Mouse (Mus musculus): ENCODE measurements around the gene Glod4. TPM values are rescaled to one million over a fixed set of nuclear protein-coding genes. Genes with fewer than 3 reads are reported as not detected.

Gene Glod4
- polyA plus RNA-seq, 2 experiments, result 17.9 to 60.7 TPM

DNA sequence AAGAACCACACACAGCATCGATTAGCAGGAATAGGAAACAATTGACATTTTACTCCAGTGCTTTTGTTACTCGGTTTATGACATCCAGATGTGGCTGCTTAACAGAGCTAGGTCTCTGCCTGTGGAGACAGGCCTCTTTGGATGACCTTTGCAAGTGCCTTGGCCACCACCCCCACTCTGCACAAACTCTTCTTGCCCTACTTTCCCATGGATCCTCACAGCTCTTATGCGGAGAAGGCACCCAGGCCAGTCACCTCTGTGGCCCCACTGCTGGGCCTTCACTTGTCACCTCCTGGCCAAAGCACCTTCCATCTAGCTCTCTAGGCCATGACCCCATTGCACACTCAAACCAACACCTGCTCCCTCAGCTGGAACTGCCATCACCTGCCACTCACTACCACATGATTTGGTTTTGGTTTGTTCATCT lies 159.6 kb downstream of the Glod4 start:
- Histone ChIP-seq H3K4me3 (ENCODE audit: insufficient read depth in 1 of 2, low read depth in 2 of 2, low read length in 2 of 2) (no peak overlapping the region), H3K27me3 (ENCODE audit: control insufficient read depth, insufficient read depth, low read length) (no peaks in the 10 kb centered on the region), H3K4me1 (replicated peaks; ENCODE audit: control insufficient read depth in 2 of 2, insufficient read depth in 2 of 2, low read length in 1 of 2) (no peaks in the 10 kb centered on the region), H3K9me3 (ENCODE audit: control insufficient read depth, low read length) (no peaks in the 10 kb centered on the region), H3K4me2 (ENCODE audit: low read depth) (no peak overlapping the region), H3K36me3 (replicated peaks; ENCODE audit: control insufficient read depth, insufficient read depth, low read depth) (no peaks in the 10 kb centered on the region), H3K27ac (no peak overlapping the region), H3K9ac (replicated peaks) (no peak overlapping the region)
- no peak for DNase-seq (ENCODE audit: low read depth in 3 of 3, low spot score in 3 of 3)
- TF ChIP-seq CTCF (IDR thresholded peaks at IDR 0.05; ENCODE audit: low read depth), result no peak
- no peak for TF ChIP-seq EP300 (IDR thresholded peaks at IDR 0.05; ENCODE audit: low read depth)
- 73% methylated on average over 3 of the region's 3 CpGs for WGBS (ENCODE audit: insufficient replicate concordance)
- ATAC-seq (ENCODE audit: insufficient read depth), result no peak

DNA sequence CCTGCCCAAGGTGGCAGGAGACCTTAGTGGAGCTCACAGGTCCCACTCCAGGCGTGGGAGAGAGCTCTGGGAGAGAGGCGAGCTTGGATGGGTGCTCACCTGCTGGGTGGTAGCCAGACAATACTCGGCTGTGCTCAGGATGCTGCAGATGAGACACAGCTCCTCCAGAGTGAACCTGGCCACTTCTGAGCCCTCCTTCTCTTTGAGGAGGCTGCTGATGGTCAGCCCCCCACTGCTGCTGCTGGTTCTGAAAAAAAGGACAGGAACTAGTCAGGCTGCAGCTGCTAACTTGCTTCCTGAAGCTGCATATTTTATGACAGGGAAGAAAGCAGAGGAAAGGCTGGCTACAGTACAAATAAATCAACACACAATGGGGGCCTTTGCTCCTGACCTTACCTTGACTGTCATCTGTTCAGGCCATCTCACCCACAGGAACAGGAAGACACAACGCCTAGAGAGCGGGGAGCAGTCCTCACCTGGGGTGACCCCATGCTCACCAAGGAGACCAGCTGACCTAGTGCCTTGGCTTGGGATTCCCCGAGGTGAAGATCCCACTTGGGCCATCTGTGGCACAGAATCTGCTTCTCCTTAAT lies 162.4 kb downstream of the Glod4 start:
- Histone ChIP-seq H3K36me3 (replicated peaks; ENCODE audit: control insufficient read depth, insufficient read depth, low read depth) (no peaks in the 10 kb centered on the region), H3K27ac (no peak overlapping the region), H3K4me1 (replicated peaks; ENCODE audit: control insufficient read depth in 2 of 2, insufficient read depth in 2 of 2, low read length in 1 of 2) (no peaks in the 10 kb centered on the region), H3K9me3 (ENCODE audit: control insufficient read depth, low read length) (no peaks in the 10 kb centered on the region), H3K27me3 (ENCODE audit: control insufficient read depth, insufficient read depth, low read length) (no peaks in the 10 kb centered on the region), H3K9ac (replicated peaks) (no peak overlapping the region), H3K4me3 (ENCODE audit: insufficient read depth in 1 of 2, low read depth in 2 of 2, low read length in 2 of 2) (no peak overlapping the region), H3K4me2 (ENCODE audit: low read depth) (no peak overlapping the region)
- ATAC-seq (ENCODE audit: insufficient read depth), result no peak
- WGBS (ENCODE audit: insufficient replicate concordance), result 64% methylated on average over 6 of the region's 6 CpGs
- DNase-seq (ENCODE audit: low read depth in 3 of 3, low spot score in 3 of 3), result no peak
- TF ChIP-seq CTCF (IDR thresholded peaks at IDR 0.05; ENCODE audit: low read depth) (no peak), EP300 (IDR thresholded peaks at IDR 0.05; ENCODE audit: low read depth) (no peak)

GRCm38 (mm10) chr11:76080293-76080692 lies 163.2 kb downstream of the Glod4 start:
- H3K9ac ChIP-seq (replicated peaks), result no peak overlapping the region
- DNase-seq (ENCODE audit: low read depth in 3 of 3, low spot score in 3 of 3) (no peak), ATAC-seq (ENCODE audit: insufficient read depth) (no peak)
- 46% methylated on average over 2 of the region's 2 CpGs for WGBS (ENCODE audit: insufficient replicate concordance)
- no peak overlapping the region for H3K4me3 ChIP-seq (ENCODE audit: insufficient read depth in 1 of 2, low read depth in 2 of 2, low read length in 2 of 2)
- no peaks in the 10 kb centered on the region for H3K9me3 ChIP-seq (ENCODE audit: control insufficient read depth, low read length)
- no peaks in the 10 kb centered on the region for H3K4me1 ChIP-seq (replicated peaks; ENCODE audit: control insufficient read depth in 2 of 2, insufficient read depth in 2 of 2, low read length in 1 of 2)
- H3K36me3 ChIP-seq (replicated peaks; ENCODE audit: control insufficient read depth, insufficient read depth, low read depth), result no peaks in the 10 kb centered on the region
- no peaks in the 10 kb centered on the region for H3K27me3 ChIP-seq (ENCODE audit: control insufficient read depth, insufficient read depth, low read length)
- TF ChIP-seq EP300 (IDR thresholded peaks at IDR 0.05; ENCODE audit: low read depth) (no peak), CTCF (IDR thresholded peaks at IDR 0.05; ENCODE audit: low read depth) (no peak)
- H3K27ac ChIP-seq, result no peak overlapping the region
- H3K4me2 ChIP-seq (ENCODE audit: low read depth), result no peak overlapping the region

DNA sequence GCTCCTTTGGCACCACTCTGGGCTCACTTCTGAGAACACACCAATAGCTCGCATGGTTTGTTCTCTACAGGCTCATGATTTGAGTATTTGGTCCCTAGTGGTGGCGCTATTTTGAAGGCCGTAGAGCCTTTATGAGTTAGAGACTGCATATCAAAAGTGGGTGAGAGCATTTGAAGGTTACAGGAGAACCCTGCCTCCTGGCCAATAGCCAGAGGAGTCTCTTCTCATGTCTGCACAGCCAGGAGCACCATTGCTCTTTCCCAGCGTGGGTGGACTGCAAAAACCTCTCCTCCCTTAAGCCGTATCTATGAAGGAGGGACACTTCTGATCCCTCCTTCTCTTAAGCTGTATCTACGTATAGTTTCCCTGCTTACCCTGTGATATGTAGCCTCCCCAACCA lies 166.2 kb downstream of the Glod4 start:
- Histone ChIP-seq H3K27me3 (ENCODE audit: control insufficient read depth, insufficient read depth, low read length) (no peaks in the 10 kb centered on the region), H3K4me1 (replicated peaks; ENCODE audit: control insufficient read depth in 2 of 2, insufficient read depth in 2 of 2, low read length in 1 of 2) (no peaks in the 10 kb centered on the region), H3K4me2 (ENCODE audit: low read depth) (no peak overlapping the region), H3K27ac (no peak overlapping the region), H3K4me3 (ENCODE audit: insufficient read depth in 1 of 2, low read depth in 2 of 2, low read length in 2 of 2) (no peak overlapping the region), H3K9me3 (ENCODE audit: control insufficient read depth, low read length) (no peaks in the 10 kb centered on the region), H3K36me3 (replicated peaks; ENCODE audit: control insufficient read depth, insufficient read depth, low read depth) (no peaks in the 10 kb centered on the region), H3K9ac (replicated peaks) (no peak overlapping the region)
- DNase-seq (ENCODE audit: low read depth in 3 of 3, low spot score in 3 of 3), result no peak
- ATAC-seq (ENCODE audit: insufficient read depth), result no peak
- TF ChIP-seq CTCF (IDR thresholded peaks at IDR 0.05; ENCODE audit: low read depth), result no peak
- no peak for TF ChIP-seq EP300 (IDR thresholded peaks at IDR 0.05; ENCODE audit: low read depth)
- WGBS (ENCODE audit: insufficient replicate concordance), result 73% methylated on average over 6 of the region's 6 CpGs

DNA sequence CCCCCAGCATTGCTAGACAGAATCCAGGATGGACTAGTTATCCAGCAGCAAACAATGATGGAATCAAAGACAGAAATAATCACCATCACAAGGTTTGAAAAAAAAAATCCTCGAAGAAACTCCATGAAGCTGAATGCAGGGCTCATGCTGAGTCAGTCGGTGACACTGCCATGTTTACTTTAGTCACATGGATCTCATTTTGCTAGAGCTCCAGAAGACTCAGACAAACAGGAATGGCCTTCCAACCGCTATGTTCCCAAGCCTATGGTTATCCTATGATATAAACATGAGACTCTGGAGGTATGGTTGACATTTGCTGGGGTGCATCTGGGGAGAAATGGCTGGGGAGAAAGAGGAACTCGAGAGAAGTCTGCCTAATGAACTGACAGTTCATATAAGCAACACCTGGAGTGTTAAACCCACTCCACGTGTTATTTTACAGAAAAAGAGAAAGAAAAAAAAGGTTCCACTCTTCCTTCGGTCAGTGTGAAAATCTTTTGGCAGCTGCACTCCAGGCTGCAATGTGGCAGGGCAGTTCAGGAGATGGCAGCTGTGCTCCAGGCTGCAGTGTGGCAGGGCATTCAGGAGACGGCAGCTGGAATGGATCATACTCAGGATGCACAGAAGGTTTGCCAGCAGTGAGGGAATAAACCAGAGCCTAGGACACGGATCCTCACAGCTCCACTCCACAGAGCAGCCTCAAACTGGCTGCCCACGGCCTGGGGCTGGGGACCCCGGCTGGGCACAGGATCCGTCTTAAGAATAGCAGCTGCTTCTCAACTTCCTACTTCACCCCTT lies 169.0 kb downstream of the Glod4 start:
- ATAC-seq (ENCODE audit: insufficient read depth) (no peak), DNase-seq (ENCODE audit: low read depth in 3 of 3, low spot score in 3 of 3) (no peak)
- no peaks in the 10 kb centered on the region for H3K9me3 ChIP-seq (ENCODE audit: control insufficient read depth, low read length)
- H3K27ac ChIP-seq, result no peak overlapping the region
- no peak overlapping the region for H3K9ac ChIP-seq (replicated peaks)
- H3K4me2 ChIP-seq (ENCODE audit: low read depth), result no peak overlapping the region
- TF ChIP-seq EP300 (IDR thresholded peaks at IDR 0.05; ENCODE audit: low read depth), result no peak
- no peak for TF ChIP-seq CTCF (IDR thresholded peaks at IDR 0.05; ENCODE audit: low read depth)
- no peak overlapping the region for H3K4me3 ChIP-seq (ENCODE audit: insufficient read depth in 1 of 2, low read depth in 2 of 2, low read length in 2 of 2)
- WGBS (ENCODE audit: insufficient replicate concordance), result 67% methylated on average over 11 of the region's 11 CpGs
- no peaks in the 10 kb centered on the region for H3K4me1 ChIP-seq (replicated peaks; ENCODE audit: control insufficient read depth in 2 of 2, insufficient read depth in 2 of 2, low read length in 1 of 2)
- H3K27me3 ChIP-seq (ENCODE audit: control insufficient read depth, insufficient read depth, low read length), result no peaks in the 10 kb centered on the region
- H3K36me3 ChIP-seq (replicated peaks; ENCODE audit: control insufficient read depth, insufficient read depth, low read depth), result no peaks in the 10 kb centered on the region

Other genes starting within 250 kb of the Glod4 start
- gene 1700016K19Rik, start 243.8 kb downstream of the Glod4 start, polyA plus RNA-seq (2012; rRNA removed), result not detected in 2 replicates
- gene 1700016K19Rik, start 243.8 kb downstream of the Glod4 start, polyA plus RNA-seq (2014; fragmentation: Nextera tagmentation; extraction: Ambion mirVana), result not detected in 2 replicates
- gene Rflnb, start 215.9 kb downstream of the Glod4 start, polyA plus RNA-seq (2012; rRNA removed), result 0.92 and 1.3 TPM in 2 replicates
- gene Rflnb, start 215.9 kb downstream of the Glod4 start, polyA plus RNA-seq (2014; fragmentation: Nextera tagmentation; extraction: Ambion mirVana), result 1.9 and 2.3 TPM in 2 replicates
- gene Vps53, start 64.1 kb downstream of the Glod4 start, polyA plus RNA-seq (2012; rRNA removed), result 7.0 and 9.4 TPM in 2 replicates
- gene Vps53, start 64.1 kb downstream of the Glod4 start, polyA plus RNA-seq (2014; fragmentation: Nextera tagmentation; extraction: Ambion mirVana), result 12.7 and 15.4 TPM in 2 replicates
- gene Fam57a, start 64.1 kb downstream of the Glod4 start, polyA plus RNA-seq (2012; rRNA removed), result 2.7 and 3.1 TPM in 2 replicates
- 3.0 and 3.5 TPM in 2 replicates for gene Fam57a, start 64.1 kb downstream of the Glod4 start, polyA plus RNA-seq (2014; fragmentation: Nextera tagmentation; extraction: Ambion mirVana)
- 0.18 and 0.36 TPM in 2 replicates for gene Dbil5, start 26.1 kb downstream of the Glod4 start, polyA plus RNA-seq (2012; rRNA removed)
- gene Dbil5, start 26.1 kb downstream of the Glod4 start, polyA plus RNA-seq (2014; fragmentation: Nextera tagmentation; extraction: Ambion mirVana), result 0.61 and 1.1 TPM in 2 replicates
- gene Gemin4, start 26.1 kb downstream of the Glod4 start, polyA plus RNA-seq (2012; rRNA removed), result 6.0 and 6.3 TPM in 2 replicates
- 13.9 and 14.8 TPM in 2 replicates for gene Gemin4, start 26.1 kb downstream of the Glod4 start, polyA plus RNA-seq (2014; fragmentation: Nextera tagmentation; extraction: Ambion mirVana)
- 5.9 and 11.1 TPM in 2 replicates for gene Mrm3, start within 50 bp of the Glod4 start, polyA plus RNA-seq (2012; rRNA removed)
- gene Mrm3, start within 50 bp of the Glod4 start, polyA plus RNA-seq (2014; fragmentation: Nextera tagmentation; extraction: Ambion mirVana), result 14.2 and 16.6 TPM in 2 replicates
- 2.1 TPM in 2 replicates for gene Nxn, start 155.4 kb upstream of the Glod4 start, polyA plus RNA-seq (2012; rRNA removed)
- 1.9 and 2.5 TPM in 2 replicates for gene Nxn, start 155.4 kb upstream of the Glod4 start, polyA plus RNA-seq (2014; fragmentation: Nextera tagmentation; extraction: Ambion mirVana)
- gene Timm22, start 163.2 kb upstream of the Glod4 start, polyA plus RNA-seq (2012; rRNA removed), result 6.2 and 11.1 TPM in 2 replicates
- gene Timm22, start 163.2 kb upstream of the Glod4 start, polyA plus RNA-seq (2014; fragmentation: Nextera tagmentation; extraction: Ambion mirVana), result 47.4 and 47.8 TPM in 2 replicates

Measured in liver, embryonic 14.5 days (tissue).